Mouse (Mus musculus) adipocyte (in vitro differentiated cells): ENCODE results near the gene Lipo2.
"Not testable (repeated sequence)": the region's sequence is repeated elsewhere in the genome, so short reads cannot be mapped to it uniquely, and the experiment has no call there.

Experiments
- DNase-seq: peaks from one replicate; pipeline ENCODE4 v3.0.0-alpha.2; 2016; ENCODE audit warnings: low spot score

Gene Lipo2

DNA sequence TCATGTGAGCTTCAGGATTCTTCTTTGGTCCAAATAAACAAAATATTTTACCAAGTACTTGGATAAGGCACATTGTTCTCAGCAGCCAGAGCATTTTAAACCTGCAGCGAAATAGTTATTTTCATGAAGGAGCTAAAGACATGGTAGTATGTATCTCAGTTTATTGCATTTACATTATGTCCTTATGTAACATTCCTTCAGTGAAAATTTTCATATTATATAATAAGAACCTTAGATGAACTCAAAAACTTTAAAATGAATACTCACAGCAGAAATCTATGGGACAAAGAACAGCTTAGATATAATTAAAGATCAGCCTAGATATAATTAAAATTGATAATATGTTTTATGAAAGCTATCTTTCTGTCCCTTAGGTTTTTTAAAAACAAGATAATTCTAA is at the start of gene Lipo2:
TSS of gene Lipo2 (minus strand) at position 101 of the 400 bp plus-strand sequence.
- not testable (repeated sequence) for DNase-seq

DNA sequence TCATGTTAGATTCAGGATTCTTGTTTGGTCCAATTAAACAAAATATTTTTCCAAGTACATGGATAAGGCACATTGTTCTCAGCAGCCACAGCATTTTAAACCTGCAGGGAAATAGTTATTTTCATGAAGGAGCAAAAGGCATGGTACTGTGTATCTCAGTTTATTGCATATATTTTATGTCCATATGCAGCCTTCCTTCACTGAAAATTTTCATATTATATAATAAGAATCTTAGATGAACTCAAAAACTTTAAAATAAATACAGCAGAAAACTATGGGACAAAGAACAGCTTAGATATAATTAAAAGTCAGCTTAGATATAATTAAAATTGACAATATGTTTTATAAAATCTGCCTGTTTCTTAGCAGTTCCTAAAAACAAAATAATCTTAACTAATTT is 36.2 kb upstream of the Lipo2 start, which contains the start of gene Lipo1:
TSS of gene Lipo1 (minus strand) at position 101 of the 400 bp plus-strand sequence.
- DNase-seq = not testable (repeated sequence)

DNA sequence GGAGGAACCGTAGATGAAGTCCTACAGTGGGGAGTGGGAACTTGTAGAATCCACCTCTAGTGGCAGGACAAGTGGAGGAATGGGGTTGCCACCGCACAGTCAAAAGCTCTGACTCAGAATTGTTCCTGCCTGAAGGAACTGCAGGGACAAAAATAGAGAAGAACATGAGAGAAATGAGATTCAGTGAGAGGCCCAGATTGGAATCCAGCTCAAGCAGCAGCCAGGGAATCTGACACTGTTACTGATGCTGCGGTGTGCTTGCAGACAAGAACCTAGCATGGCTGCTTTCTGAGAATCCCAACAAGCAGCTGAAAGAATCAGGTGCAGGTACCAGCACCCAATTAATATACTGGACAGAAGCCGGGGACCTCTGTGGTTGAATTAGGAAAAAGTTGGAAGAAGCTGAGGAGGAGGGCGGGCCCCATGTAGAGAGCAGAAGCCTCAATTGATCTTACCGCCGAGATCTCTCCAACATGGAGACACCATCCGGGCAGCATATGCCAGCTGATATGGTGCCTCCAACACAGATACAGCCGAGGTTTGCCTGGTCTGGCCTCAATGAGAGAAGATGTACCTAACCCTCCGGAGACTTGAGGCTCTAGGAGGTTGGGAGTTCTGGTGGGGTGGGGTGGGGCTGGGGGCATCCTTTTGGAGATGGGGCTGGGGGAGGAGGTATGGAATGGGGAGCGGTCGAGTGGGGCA is 35.6 kb upstream of the Lipo2 start:
- DNase-seq = no peak

DNA sequence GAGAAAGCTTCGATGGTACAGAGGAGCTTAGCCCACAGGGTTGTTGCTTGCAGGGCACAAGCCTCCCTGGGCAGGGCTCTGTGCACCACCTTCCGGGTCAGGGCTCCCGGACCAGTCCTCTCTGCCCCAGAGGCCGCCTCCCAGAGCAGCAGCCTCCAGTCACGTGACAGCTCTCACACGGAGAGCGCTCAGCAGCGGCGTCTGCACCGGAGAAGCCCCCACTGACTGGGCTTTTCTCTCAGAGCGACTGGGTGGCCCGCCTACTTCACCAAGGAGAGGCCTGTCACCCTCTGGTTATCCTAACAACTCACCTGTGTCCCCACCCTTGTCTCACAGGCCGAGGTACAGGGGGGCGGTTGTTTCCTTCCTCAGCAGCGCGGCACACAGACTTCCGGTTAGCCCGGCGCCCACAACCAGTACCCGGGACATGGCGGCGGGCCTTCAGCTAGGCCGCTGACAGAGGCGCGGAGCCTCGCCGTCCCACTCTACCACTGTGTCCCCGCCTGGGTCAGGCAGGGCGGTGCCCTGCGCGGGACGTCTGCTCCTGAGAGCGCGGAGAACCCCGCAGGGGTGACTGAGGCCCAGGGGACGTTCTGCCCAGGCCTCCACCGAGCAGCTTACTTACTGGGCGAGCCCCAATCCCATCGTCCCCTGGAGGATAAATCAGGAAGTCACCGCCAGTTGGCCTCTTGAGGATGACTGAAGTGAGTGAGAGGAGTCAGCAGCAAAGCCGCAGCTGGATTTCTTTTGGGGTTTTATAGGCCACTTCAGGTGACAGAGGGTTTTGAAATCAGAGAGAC is 10.3 kb upstream of the Lipo2 start, which contains the start of gene Lipo3:
TSS of gene Lipo3 (minus strand) at position 665 of the 800 bp plus-strand sequence.
- DNase-seq = not testable (repeated sequence)
